Mouse (Mus musculus): Measurements from ENCODE around the gene Zbtb44. TPM values are rescaled to one million over a fixed set of nuclear protein-coding genes. Genes with fewer than 3 reads are reported as not detected.

Zbtb44 gene
- polyA plus RNA-seq (2012; ENCODE audit: low replicate concordance) = 9.9 and 12.4 TPM in 2 replicates

GRCm38 (mm10) chr9:31030532-31031413 is at the start of gene Zbtb44:
TSS of gene Zbtb44 (plus strand) at chr9:31030644.

Other genes with a start within 250 kb of the Zbtb44 start
- gene Adamts15, start 108.2 kb upstream of the Zbtb44 start, polyA plus RNA-seq (2012; ENCODE audit: low replicate concordance) = not detected in 2 replicates
- gene Adamts8, start 88.1 kb upstream of the Zbtb44 start, polyA plus RNA-seq (2012; ENCODE audit: low replicate concordance) = not detected in 2 replicates
- 2.0 and 4.7 TPM in 2 replicates for gene St14, start 101.2 kb downstream of the Zbtb44 start, polyA plus RNA-seq (2012; ENCODE audit: low replicate concordance)
- 12.2 and 24.8 TPM in 2 replicates for gene Aplp2, start 181.2 kb downstream of the Zbtb44 start, polyA plus RNA-seq (2012; ENCODE audit: low replicate concordance)
- 3.4 and 9.3 TPM in 2 replicates for gene Prdm10, start 249.9 kb downstream of the Zbtb44 start, polyA plus RNA-seq (2012; ENCODE audit: low replicate concordance)